Mouse (Mus musculus) ES-Bruce4 (cell line): ENCODE data around the gene Adarb2.

Experiments
- CTCF ChIP-seq: IDR thresholded peaks from one replicate; pipeline ENCODE4 v1.8.1; 2011; ENCODE audit warnings: low read depth, low read length
- EP300 ChIP-seq: IDR thresholded peaks from 2 replicates; pipeline ENCODE4 v1.6.1; 2011; ENCODE audit warnings: low read depth, low read length; ENCODE audit not compliant: insufficient read depth
- POLR2A ChIP-seq: IDR thresholded peaks from one replicate; pipeline ENCODE4 v1.8.1; 2011; ENCODE audit warnings: low read length; ENCODE audit not compliant: insufficient read depth

DNA sequence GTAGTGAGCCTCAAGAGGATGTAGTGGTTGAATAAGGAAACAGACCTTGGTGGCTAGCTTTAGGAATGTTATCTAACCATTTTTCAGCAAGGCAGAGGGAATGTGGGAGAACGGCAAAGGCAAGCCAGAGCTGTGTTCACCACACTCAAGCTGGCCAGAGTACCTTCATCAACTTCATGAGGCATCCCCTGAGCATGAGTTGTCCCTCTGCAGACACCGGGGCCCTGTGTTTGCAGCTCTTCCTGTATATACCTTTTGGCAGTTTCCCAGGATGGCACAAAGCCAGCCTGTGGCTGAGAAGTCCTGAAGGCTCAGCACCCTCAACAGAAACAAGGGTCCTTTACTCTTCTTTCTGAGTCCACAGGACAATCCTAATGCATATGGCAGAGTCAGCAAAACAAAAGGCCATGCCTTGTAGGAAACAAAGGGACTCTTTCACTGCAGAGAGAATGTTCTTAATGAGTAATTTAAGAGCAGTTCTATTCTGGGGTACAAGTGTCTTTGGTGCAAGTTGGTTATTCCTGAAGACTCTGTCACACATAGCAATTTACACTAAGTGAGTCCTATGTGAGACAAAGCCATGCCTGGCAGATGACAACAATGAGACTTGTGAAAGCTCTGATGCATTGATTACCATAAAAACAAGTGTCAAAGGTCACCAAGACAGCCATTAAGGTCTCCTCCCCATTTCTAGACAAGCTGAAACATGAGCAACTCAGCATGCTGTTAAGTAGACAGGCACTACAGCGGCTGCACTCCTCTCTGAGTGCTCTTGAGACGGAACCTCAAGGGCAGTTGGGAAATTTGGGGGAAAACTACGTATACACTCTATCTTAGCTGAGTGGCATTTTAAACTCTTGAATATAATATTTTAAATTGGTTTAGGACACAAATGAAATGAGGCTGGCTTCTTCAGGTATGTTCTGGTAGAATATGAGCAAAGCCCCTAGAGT is 431.0 kb downstream of the Adarb2 start:
- TF ChIP-seq CTCF (no peak), POLR2A (no peak), EP300 (no peak)
